Mouse (Mus musculus): ENCODE results near the gene Trio.
"Not testable (repeated sequence)": the region's sequence is repeated elsewhere in the genome, so short reads cannot be mapped to it uniquely, and the experiment has no call there.

The Trio gene

GRCm38 (mm10) chr15:27747512-27747911 is 278.1 kb downstream of the Trio start:
- DNase-seq (ENCODE audit: extremely low read depth, low read depth, low spot score) = no peak

- DNase-seq (ENCODE audit: extremely low read depth, low read depth, low spot score) = no peak
These were observed 280.7 kb downstream of the Trio start for GRCm38 (mm10) chr15:27744995-27745394.

- DNase-seq (ENCODE audit: extremely low read depth, low read depth, low spot score) = no peak
These were observed 285.6 kb downstream of the Trio start for GRCm38 (mm10) chr15:27740080-27740479.

GRCm38 (mm10) chr15:27731818-27732217 is 293.8 kb downstream of the Trio start:
- no peak for DNase-seq (ENCODE audit: extremely low read depth, low read depth, low spot score)

- no peak for DNase-seq (ENCODE audit: extremely low read depth, low read depth, low spot score)
These were observed 299.4 kb downstream of the Trio start for GRCm38 (mm10) chr15:27726228-27726627.

GRCm38 (mm10) chr15:27724796-27725680 is 300.6 kb downstream of the Trio start:
- no peak for DNase-seq (ENCODE audit: extremely low read depth, low read depth, low spot score)

GRCm38 (mm10) chr15:27724298-27724697 is 301.4 kb downstream of the Trio start:
- no peak for DNase-seq (ENCODE audit: extremely low read depth, low read depth, low spot score)

- no peak for DNase-seq (ENCODE audit: extremely low read depth, low read depth, low spot score)
These were observed 301.9 kb downstream of the Trio start for GRCm38 (mm10) chr15:27723746-27724145.

GRCm38 (mm10) chr15:27720297-27720696 is 305.4 kb downstream of the Trio start:
- DNase-seq (ENCODE audit: extremely low read depth, low read depth, low spot score) = not testable (repeated sequence)

- no peak for DNase-seq (ENCODE audit: extremely low read depth, low read depth, low spot score)
These were observed 307.0 kb downstream of the Trio start for GRCm38 (mm10) chr15:27718668-27719067.

- DNase-seq (ENCODE audit: extremely low read depth, low read depth, low spot score) = no peak
These were observed 310.3 kb downstream of the Trio start for GRCm38 (mm10) chr15:27715331-27715730.

GRCm38 (mm10) chr15:27710698-27711097 is 314.9 kb downstream of the Trio start:
- DNase-seq (ENCODE audit: extremely low read depth, low read depth, low spot score) = peak; percentile 19

GRCm38 (mm10) chr15:27708968-27709612 is 316.6 kb downstream of the Trio start:
- DNase-seq (ENCODE audit: extremely low read depth, low read depth, low spot score) = no peak

GRCm38 (mm10) chr15:27708499-27708898 is 317.1 kb downstream of the Trio start:
- no peak for DNase-seq (ENCODE audit: extremely low read depth, low read depth, low spot score)

GRCm38 (mm10) chr15:27702972-27703313 is 322.7 kb downstream of the Trio start:
- no peak for DNase-seq (ENCODE audit: extremely low read depth, low read depth, low spot score)

GRCm38 (mm10) chr15:27702031-27702971 is 323.3 kb downstream of the Trio start:
- DNase-seq (ENCODE audit: extremely low read depth, low read depth, low spot score) = no peak

GRCm38 (mm10) chr15:27697632-27698031 is 328.0 kb downstream of the Trio start:
- DNase-seq (ENCODE audit: extremely low read depth, low read depth, low spot score) = no peak

GRCm38 (mm10) chr15:27693235-27693634 is 332.4 kb downstream of the Trio start:
- DNase-seq (ENCODE audit: extremely low read depth, low read depth, low spot score) = no peak

- DNase-seq (ENCODE audit: extremely low read depth, low read depth, low spot score) = no peak
These were observed 333.5 kb downstream of the Trio start for GRCm38 (mm10) chr15:27692161-27692560.

- DNase-seq (ENCODE audit: extremely low read depth, low read depth, low spot score) = no peak
These were observed 334.4 kb downstream of the Trio start for GRCm38 (mm10) chr15:27691213-27691612.

- DNase-seq (ENCODE audit: extremely low read depth, low read depth, low spot score) = no peak
These were observed 337.5 kb downstream of the Trio start for GRCm38 (mm10) chr15:27688041-27688651.
